Mouse (Mus musculus) megakaryocyte, embryonic 14.5 days (primary cell): ENCODE results near the gene Tmtc1.

ENCODE experiments used
- FLI1 ChIP-seq: IDR thresholded peaks from 2 replicates; pipeline ENCODE4 v1.6.1; 2012; ENCODE audit warnings: low read length, inconsistent platforms, mixed read lengths
- GATA1 ChIP-seq: IDR thresholded peaks from 3 replicates; pipeline ENCODE4 v1.6.1; 2012; ENCODE audit warnings: mixed read lengths, low read length, inconsistent platforms, borderline replicate concordance

GRCm38 (mm10) chr6:148421577-148421976, 22.6 kb downstream of the Tmtc1 start:
- TF ChIP-seq GATA1 = no peak
- no peak for TF ChIP-seq FLI1
